Mouse (Mus musculus) G1E (cell line): Measurements from ENCODE around the gene Rhou.

Source experiments
- CTCF ChIP-seq: IDR thresholded peaks from 2 replicates; pipeline ENCODE4 v1.5.1; 2012; ENCODE audit warnings: low read depth, low read length, inconsistent platforms, mixed read lengths
- GATA1 ChIP-seq: IDR thresholded peaks from 2 replicates; pipeline ENCODE4 v1.6.1; 2012; ENCODE audit warnings: borderline replicate concordance, low read length, inconsistent platforms, mixed read lengths
- GATA2 ChIP-seq: IDR thresholded peaks from 2 replicates; pipeline ENCODE4 v1.6.1; 2012; ENCODE audit warnings: low read depth, low read length, inconsistent platforms, borderline replicate concordance
- POLR2AphosphoS5 ChIP-seq: IDR thresholded peaks from 2 replicates; pipeline ENCODE4 v1.6.1; 2012; ENCODE audit warnings: low read depth, low read length, inconsistent platforms; ENCODE audit not compliant: insufficient replicate concordance
- TAL1 ChIP-seq: conservative IDR thresholded peaks from 2 replicates; pipeline ENCODE4 v1.6.1; 2012; ENCODE audit warnings: low read depth, low read length, inconsistent platforms, mixed read lengths

DNA sequence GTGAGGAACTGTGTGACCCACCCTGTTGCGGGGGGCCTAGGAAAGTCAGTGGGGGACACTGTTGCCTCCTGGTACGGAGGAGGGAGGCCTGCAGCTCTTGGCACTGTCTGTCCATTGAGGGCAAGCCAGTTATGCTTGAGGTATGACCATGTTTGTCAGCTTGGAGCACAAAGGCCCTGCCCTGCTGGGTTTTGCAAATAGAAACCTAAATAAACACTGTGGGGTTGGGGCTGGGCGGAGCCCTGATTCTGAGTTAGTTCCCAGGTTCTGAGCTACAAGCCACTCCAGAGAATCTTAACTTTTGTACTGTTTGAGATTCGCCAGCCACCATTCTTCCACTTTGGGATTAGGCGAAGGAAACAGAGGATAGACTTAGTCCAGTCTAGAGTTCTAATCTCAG, 56.6 kb downstream of the Rhou start:
- TF ChIP-seq CTCF (no peak), TAL1 (no peak), GATA1 (no peak), POLR2AphosphoS5 (no peak), GATA2 (no peak)
